Comparison of ENCODE assay signal across 9 mouse cellular contexts in genomic region chr2:158180797-158181196, GRCm38 (mm10). TPM values are rescaled to one million over a fixed set of nuclear protein-coding genes. Genes with fewer than 3 reads are reported as not detected.
DNase-seq lines count a peak whose midpoint lies in the region; ATAC-seq and TF ChIP-seq lines count a peak whose summit lies in the region.
"Had no signal": no experiment of that assay in that cellular context is flagged by ENCODE, and none has a peak within 500 bp of the region (broad histone marks: within the 10 kb centered on the region; RNA-seq: fewer than 3 reads in every experiment).

No protein-coding gene starts in this region.

- no peak overlapping the region for H3K4me3 ChIP-seq in kidney, embryonic 14.5 days (ENCODE audit: low read length)
- H3K4me3 ChIP-seq in forebrain, embryonic 16.5 days (replicated peaks; ENCODE audit: low read length) = no peak overlapping the region
- no peak overlapping the region for H3K4me3 ChIP-seq in lung, adult 2 months (replicated peaks; ENCODE audit: extremely low read depth, low read depth, low read length)
- H3K4me3 ChIP-seq: limb, embryonic 15.5 days had no signal

- peak; percentile 79 for TF ChIP-seq CTCF in lung, adult 2 months (IDR thresholded peaks at IDR 0.05; ENCODE audit: insufficient read depth, low read length)

- no peak for ATAC-seq in kidney, embryonic 14.5 days (ENCODE audit: low FRiP score, low TSS enrichment)
- ATAC-seq in forebrain, embryonic 16.5 days = no peak

- H3K9ac ChIP-seq in kidney, embryonic 14.5 days (ENCODE audit: low read depth, low read length) = no peak overlapping the region
- H3K9ac ChIP-seq in forebrain, embryonic 16.5 days (replicated peaks; ENCODE audit: low read depth, low read length) = no peak overlapping the region
- H3K9ac ChIP-seq: limb, embryonic 15.5 days had no signal

- peaks cover 17% of the 10 kb centered on the region; the same call in 1 of the 2 replicates for H3K4me1 ChIP-seq in kidney, embryonic 14.5 days (ENCODE audit: control insufficient read depth, insufficient read depth, low read length)
- H3K4me1 ChIP-seq in forebrain, embryonic 16.5 days (replicated peaks; ENCODE audit: control insufficient read depth, insufficient read depth, low read length) = peaks cover 42% of the 10 kb centered on the region
- peaks cover 11% of the 10 kb centered on the region for H3K4me1 ChIP-seq in lung, adult 2 months (ENCODE audit: control insufficient read depth, insufficient read depth, low read length)

- H3K27ac ChIP-seq in kidney, embryonic 14.5 days (ENCODE audit: low read depth, low read length) = no peak overlapping the region
- peak overlapping the region; percentile 84 for H3K27ac ChIP-seq in forebrain, embryonic 16.5 days (ENCODE audit: low read length)
- H3K27ac ChIP-seq: limb, embryonic 15.5 days had no signal

- H3K36me3 ChIP-seq in kidney, embryonic 14.5 days (ENCODE audit: control insufficient read depth, insufficient read depth, low read length) = no peaks in the 10 kb centered on the region
- H3K36me3 ChIP-seq in forebrain, embryonic 16.5 days (ENCODE audit: control insufficient read depth, insufficient read depth) = no peaks in the 10 kb centered on the region
- H3K36me3 ChIP-seq: limb, embryonic 15.5 days had no signal

- H3K27me3 ChIP-seq in kidney, embryonic 14.5 days (ENCODE audit: control insufficient read depth, insufficient read depth, low read length) = no peaks in the 10 kb centered on the region
- H3K27me3 ChIP-seq in forebrain, embryonic 16.5 days (replicated peaks; ENCODE audit: control insufficient read depth, insufficient read depth, low read length) = no peaks in the 10 kb centered on the region
- H3K27me3 ChIP-seq: limb, embryonic 15.5 days had no signal

- WGBS in kidney, embryonic 14.5 days = 52% methylated on average over 9 of the region's 9 CpGs
- 44% methylated on average over 9 of the region's 9 CpGs for WGBS in forebrain, embryonic 16.5 days
- 46% methylated on average over 9 of the region's 9 CpGs for WGBS in lung, adult 2 months

- no peak for TF ChIP-seq POLR2A in lung, adult 2 months (IDR thresholded peaks at IDR 0.05; ENCODE audit: borderline replicate concordance, extremely low read depth, low read depth, low read length)

- H3K9me3 ChIP-seq in kidney, embryonic 14.5 days (ENCODE audit: control insufficient read depth, low read length) = no peaks in the 10 kb centered on the region
- H3K9me3 ChIP-seq in forebrain, embryonic 16.5 days (ENCODE audit: control insufficient read depth, low read length) = no peaks in the 10 kb centered on the region
- H3K9me3 ChIP-seq: limb, embryonic 15.5 days had no signal

- H3K4me2 ChIP-seq in kidney, embryonic 14.5 days (replicated peaks; ENCODE audit: low read depth, low read length) = no peak overlapping the region
- H3K4me2 ChIP-seq in forebrain, embryonic 16.5 days (ENCODE audit: low read length) = no peak overlapping the region
- H3K4me2 ChIP-seq: limb, embryonic 15.5 days had no signal

- DNase-seq in kidney, adult 18-20 months = peak; percentile 60
- peak; percentile 38 for DNase-seq in CD4-positive helper T cell, adult 2 months (ENCODE audit: low read depth, low spot score)
- DNase-seq in T-cell, adult 2 months (ENCODE audit: low spot score) = peak; percentile 42
- peak; percentile 61 for DNase-seq in lung, adult 2 months
- DNase-seq in spleen, postnatal 4 days (ENCODE audit: low spot score in 2 of 2) = peak; percentile 74 to 93
- no peak for DNase-seq in heart, adult 11 months

RNA-seq across cellular contexts. Expression of gene Tgm2, which starts 34.6 kb away (rescaled TPM):
- polyA plus RNA-seq in kidney, embryonic 14.5 days (2014; fragmentation: Nextera tagmentation; extraction: Ambion mirVana) = 15.3 and 17.3 TPM in 2 replicates
- 5.0 and 7.5 TPM in 2 replicates for polyA plus RNA-seq in forebrain, embryonic 16.5 days (2015; fragmentation: Nextera tagmentation; extraction: Ambion mirVana)
- polyA plus RNA-seq in lung, adult 2 months (2012; rRNA removed) = 285 and 297 TPM in 2 replicates

RNA-seq across cellular contexts. Expression of gene D630003M21Rik, which starts 48.2 kb away (rescaled TPM):
- polyA plus RNA-seq in kidney, embryonic 14.5 days (2014; fragmentation: Nextera tagmentation; extraction: Ambion mirVana) = 3.7 and 5.2 TPM in 2 replicates
- 1.8 and 2.8 TPM in 2 replicates for polyA plus RNA-seq in forebrain, embryonic 16.5 days (2015; fragmentation: Nextera tagmentation; extraction: Ambion mirVana)
- 1.9 and 2.0 TPM in 2 replicates for polyA plus RNA-seq in lung, adult 2 months (2012; rRNA removed)

Comparison
In these comparisons a context has a peak if more than half of its experiments do, and no peak if none do; other contexts are left out.
1. RNA of gene Tgm2, which starts 34.6 kb away (polyA plus RNA-seq): 285 to 297 TPM in lung, adult 2 months; 15.3 to 17.3 TPM in kidney, embryonic 14.5 days and 5.0 to 7.5 TPM in forebrain, embryonic 16.5 days; every median in the first group is over 10 times any median in the second.